Mouse (Mus musculus): ENCODE measurements around the gene Olfr1366. TPM values are rescaled to one million over a fixed set of nuclear protein-coding genes. Genes with fewer than 3 reads are reported as not detected.

The Olfr1366 gene
- polyA plus RNA-seq, 1 experiment = not detected

GRCm38 (mm10) chr13:21492847-21493246, 49.8 kb downstream of the Olfr1366 start:
- TF ChIP-seq CTCF (IDR thresholded peaks at IDR 0.05; ENCODE audit: borderline replicate concordance, extremely low read depth, insufficient read depth, insufficient read length) (no peak), POLR2A (IDR thresholded peaks at IDR 0.05; ENCODE audit: borderline replicate concordance, extremely low read depth, insufficient read depth, insufficient read length, poor library complexity, severe bottlenecking) (no peak)
- DNase-seq (ENCODE audit: low read depth) = no peak

- TF ChIP-seq POLR2A (IDR thresholded peaks at IDR 0.05; ENCODE audit: borderline replicate concordance, extremely low read depth, insufficient read depth, insufficient read length, poor library complexity, severe bottlenecking) (no peak), CTCF (IDR thresholded peaks at IDR 0.05; ENCODE audit: borderline replicate concordance, extremely low read depth, insufficient read depth, insufficient read length) (no peak)
- no peak for DNase-seq (ENCODE audit: low read depth)
Observed at GRCm38 (mm10) chr13:21486881-21487280, 55.7 kb downstream of the Olfr1366 start.

Other genes with a start within 250 kb of the Olfr1366 start
- gene Gpx6, start 230.7 kb downstream of the Olfr1366 start, polyA plus RNA-seq (2012; rRNA removed) = 0.11 TPM in 1 of 2 replicates, not detected in the other
- not detected in 2 replicates for gene Olfr1367, start 195.9 kb downstream of the Olfr1366 start, polyA plus RNA-seq (2012; rRNA removed)
- gene Zscan12, start 180.0 kb downstream of the Olfr1366 start, polyA plus RNA-seq (2012; rRNA removed) = 9.5 and 10.2 TPM in 2 replicates
- 70.2 and 89.7 TPM in 2 replicates for gene Zkscan3, start 140.1 kb downstream of the Olfr1366 start, polyA plus RNA-seq (2012; rRNA removed)
- 4.1 and 4.9 TPM in 2 replicates for gene Pgbd1, start 101.8 kb downstream of the Olfr1366 start, polyA plus RNA-seq (2012; rRNA removed)
- gene Zscan26, start 89.1 kb downstream of the Olfr1366 start, polyA plus RNA-seq (2012; rRNA removed) = 35.6 and 36.7 TPM in 2 replicates
- gene Nkapl, start 74.3 kb downstream of the Olfr1366 start, polyA plus RNA-seq (2012; rRNA removed) = 1.2 TPM in 2 replicates
- 4.7 and 5.7 TPM in 2 replicates for gene Zkscan4, start 63.9 kb downstream of the Olfr1366 start, polyA plus RNA-seq (2012; rRNA removed)
- gene Gm10065, start 63.4 kb downstream of the Olfr1366 start, polyA plus RNA-seq (2012; rRNA removed) = not detected in 2 replicates
- 0.24 and 0.55 TPM in 2 replicates for gene AK157302, start 47.6 kb downstream of the Olfr1366 start, polyA plus RNA-seq (2012; rRNA removed)
- gene Gm11273, start 41.4 kb downstream of the Olfr1366 start, polyA plus RNA-seq (2012; rRNA removed) = 7.3 and 7.5 TPM in 2 replicates
- gene Zkscan8, start 11.7 kb downstream of the Olfr1366 start, polyA plus RNA-seq (2012; rRNA removed) = 11.4 and 12.0 TPM in 2 replicates
- gene Olfr1535, start 17.1 kb upstream of the Olfr1366 start, polyA plus RNA-seq (2012; rRNA removed) = not detected in 2 replicates
- gene Olfr1364, start 39.0 kb upstream of the Olfr1366 start, polyA plus RNA-seq (2012; rRNA removed) = not detected in 2 replicates
- not detected in 2 replicates for gene Olfr1362, start 71.2 kb upstream of the Olfr1366 start, polyA plus RNA-seq (2012; rRNA removed)
- not detected in 2 replicates for gene Olfr11, start 99.7 kb upstream of the Olfr1366 start, polyA plus RNA-seq (2012; rRNA removed)
- gene Olfr1361, start 120.6 kb upstream of the Olfr1366 start, polyA plus RNA-seq (2012; rRNA removed) = not detected in 2 replicates
- gene Olfr1360, start 134.6 kb upstream of the Olfr1366 start, polyA plus RNA-seq (2012; rRNA removed) = not detected in 2 replicates
- not detected in 2 replicates for gene Olfr1359, start 155.3 kb upstream of the Olfr1366 start, polyA plus RNA-seq (2012; rRNA removed)
- gene Hist1h2bl, start 173.3 kb upstream of the Olfr1366 start, polyA plus RNA-seq (2012; rRNA removed) = 11.3 and 14.5 TPM in 2 replicates
- 14.3 and 24.3 TPM in 2 replicates for gene Hist1h2ai, start 173.6 kb upstream of the Olfr1366 start, polyA plus RNA-seq (2012; rRNA removed)
- 39.0 and 49.4 TPM in 2 replicates for gene Hist1h3h, start 174.9 kb upstream of the Olfr1366 start, polyA plus RNA-seq (2012; rRNA removed)
- 17.0 and 18.2 TPM in 2 replicates for gene Hist1h2bm, start 179.2 kb upstream of the Olfr1366 start, polyA plus RNA-seq (2012; rRNA removed)
- 17.8 and 19.9 TPM in 2 replicates for gene Hist1h4j, start 192.3 kb upstream of the Olfr1366 start, polyA plus RNA-seq (2012; rRNA removed)
- gene Hist1h4k, start 207.7 kb upstream of the Olfr1366 start, polyA plus RNA-seq (2012; rRNA removed) = 20.2 and 29.6 TPM in 2 replicates
- 21.4 and 26.4 TPM in 2 replicates for gene Hist1h2ak, start 211.0 kb upstream of the Olfr1366 start, polyA plus RNA-seq (2012; rRNA removed)
- 13.5 and 30.8 TPM in 2 replicates for gene Hist1h2bn, start 211.3 kb upstream of the Olfr1366 start, polyA plus RNA-seq (2012; rRNA removed)
- 4.3 and 4.5 TPM in 2 replicates for gene Hist1h1b, start 237.8 kb upstream of the Olfr1366 start, polyA plus RNA-seq (2012; rRNA removed)
- 35.6 and 40.1 TPM in 2 replicates for gene Hist1h3i, start 240.6 kb upstream of the Olfr1366 start, polyA plus RNA-seq (2012; rRNA removed)
- 8.8 and 12.7 TPM in 2 replicates for gene Hist1h2an, start 244.4 kb upstream of the Olfr1366 start, polyA plus RNA-seq (2012; rRNA removed)
- gene Hist1h2bp, start 244.7 kb upstream of the Olfr1366 start, polyA plus RNA-seq (2012; rRNA removed) = 2.5 TPM in 2 replicates

Data from brain, embryonic 14.5 days (tissue).